In genomic region chr15:85949421-85950164, GRCm38 (mm10) we compare ENCODE assay signal across 14 mouse cellular contexts.
A peak's percentile ranks its signal among the peaks of the same experiment; 100 is the strongest.
DNase-seq lines count a peak whose midpoint lies in the region; ATAC-seq lines count a peak whose summit lies in the region.
"Had no signal": no experiment of that assay in that cellular context is flagged by ENCODE, and none has a peak within 500 bp of the region (broad histone marks: within the 10 kb centered on the region; RNA-seq: fewer than 3 reads in every experiment).

No protein-coding gene starts in this region.

- peaks cover 15% of the 10 kb centered on the region; the same call in 1 of the 2 replicates for H3K4me1 ChIP-seq in embryonic facial prominence, embryonic 12.5 days
- H3K4me1 ChIP-seq: liver, embryonic 15.5 days had no signal

- H3K36me3 ChIP-seq in embryonic facial prominence, embryonic 12.5 days = no peaks in the 10 kb centered on the region
- H3K36me3 ChIP-seq: liver, embryonic 15.5 days had no signal

- H3K9me3 ChIP-seq in embryonic facial prominence, embryonic 12.5 days = no peaks in the 10 kb centered on the region
- H3K9me3 ChIP-seq: liver, embryonic 15.5 days; midbrain, embryonic 10.5 days had no signal

- peak; percentile 19 for DNase-seq in adrenal gland, adult 2 months
- no peak for DNase-seq in adrenal gland, postnatal 14 days
- DNase-seq in kidney, adult 18-20 months = peak; percentile 7
- DNase-seq in kidney, adult 9 months = no peak
- peak; percentile 39 for DNase-seq in heart, postnatal 4 days
- DNase-seq in frontal cortex, postnatal 14 days (ENCODE audit: low spot score in 2 of 2) = no peak
- DNase-seq in left cerebral cortex, adult 8-10 months (ENCODE audit: low spot score in 2 of 2) = no peak
- DNase-seq: cerebellum, postnatal 14 days; right cerebral cortex, adult 18-20 months had no signal

- peak overlapping the region; percentile 17; the same call in 1 of the 2 replicates for H3K27ac ChIP-seq in embryonic facial prominence, embryonic 12.5 days
- H3K27ac ChIP-seq: hindbrain, postnatal 0 days; layer of hippocampus, adult 2 months; liver, embryonic 15.5 days had no signal

- 63% methylated on average over 16 of the region's 16 CpGs for WGBS in embryonic facial prominence, embryonic 12.5 days

- H3K9ac ChIP-seq in embryonic facial prominence, embryonic 12.5 days = no peak overlapping the region
- H3K9ac ChIP-seq: liver, embryonic 15.5 days had no signal

- H3K4me3 ChIP-seq in embryonic facial prominence, embryonic 12.5 days = no peak overlapping the region
- H3K4me3 ChIP-seq: layer of hippocampus, adult 2 months; liver, embryonic 15.5 days; midbrain, embryonic 10.5 days had no signal

- H3K4me2 ChIP-seq in embryonic facial prominence, embryonic 12.5 days (replicated peaks) = no peak overlapping the region
- H3K4me2 ChIP-seq: liver, embryonic 15.5 days had no signal

- ATAC-seq in embryonic facial prominence, embryonic 12.5 days (ENCODE audit: insufficient number of reproducible peaks, insufficient read depth, low FRiP score, low TSS enrichment) = no peak
- ATAC-seq: hindbrain, postnatal 0 days had no signal

- H3K27me3 ChIP-seq in embryonic facial prominence, embryonic 12.5 days = no peaks in the 10 kb centered on the region
- H3K27me3 ChIP-seq: liver, embryonic 15.5 days had no signal

Comparison
In these comparisons a context has a peak if more than half of its experiments do, and no peak if none do; other contexts are left out.
1. DNase-seq: peak in adrenal gland, adult 2 months (single experiment), kidney, adult 18-20 months (single experiment) and heart, postnatal 4 days (single experiment); none in adrenal gland, postnatal 14 days (single experiment), kidney, adult 9 months (single experiment), frontal cortex, postnatal 14 days (0 of 2) and left cerebral cortex, adult 8-10 months (0 of 2).